14 mouse cellular contexts compared by ENCODE assay signal in the genomic region with DNA sequence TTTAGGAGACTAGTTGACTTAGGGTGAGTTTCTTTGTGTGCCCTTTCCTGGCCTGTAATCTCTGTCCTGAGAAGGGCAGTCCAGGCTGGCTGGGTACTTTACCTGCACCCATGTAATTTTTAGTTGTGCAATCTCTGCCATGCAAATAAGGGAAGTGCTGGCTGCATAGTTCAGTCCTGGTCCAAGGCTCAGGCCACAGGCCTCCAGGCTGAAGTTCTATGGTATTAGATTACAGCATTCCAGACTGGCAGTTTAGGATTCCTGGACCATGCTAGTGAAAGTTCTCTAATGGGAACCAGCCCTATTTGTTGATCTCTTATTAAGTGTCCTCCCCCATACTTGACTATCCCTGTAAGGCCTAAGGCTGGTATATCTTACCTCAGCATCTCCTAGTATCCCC.
DNase-seq lines count a peak whose midpoint lies in the region; ATAC-seq lines count a peak whose summit lies in the region.
"Had no signal": no experiment of that assay in that cellular context is flagged by ENCODE, and none has a peak within 500 bp of the region (broad histone marks: within the 10 kb centered on the region; RNA-seq: fewer than 3 reads in every experiment).

No protein-coding gene starts in this region.

- H3K4me3 ChIP-seq in hindbrain, embryonic 10.5 days: no peak overlapping the region
- H3K4me3 ChIP-seq in hindbrain, embryonic 11.5 days (ENCODE audit: low read depth, low read length): no peak overlapping the region
- H3K4me3 ChIP-seq: gastrocnemius, adult 2 months; midbrain, embryonic 12.5 days had no signal

- no peaks in the 10 kb centered on the region for H3K27me3 ChIP-seq in hindbrain, embryonic 10.5 days (ENCODE audit: insufficient read depth, poor library complexity, severe bottlenecking)
- no peaks in the 10 kb centered on the region for H3K27me3 ChIP-seq in hindbrain, embryonic 11.5 days (ENCODE audit: control insufficient read depth, insufficient read depth, low read length)
- H3K27me3 ChIP-seq: midbrain, embryonic 12.5 days had no signal

- H3K36me3 ChIP-seq in hindbrain, embryonic 10.5 days: peaks cover 15% of the 10 kb centered on the region; the same call in 1 of the 2 replicates
- H3K36me3 ChIP-seq in hindbrain, embryonic 11.5 days (ENCODE audit: control insufficient read depth, insufficient read depth, low read length): no peaks in the 10 kb centered on the region

- no peaks in the 10 kb centered on the region for H3K4me1 ChIP-seq in hindbrain, embryonic 10.5 days (replicated peaks)
- H3K4me1 ChIP-seq in hindbrain, embryonic 11.5 days (replicated peaks; ENCODE audit: control insufficient read depth, insufficient read depth, low read length): no peaks in the 10 kb centered on the region

- H3K27ac ChIP-seq in hindbrain, embryonic 10.5 days: no peak overlapping the region
- no peak overlapping the region for H3K27ac ChIP-seq in hindbrain, embryonic 11.5 days (ENCODE audit: low read depth, low read length)
- H3K27ac ChIP-seq: gastrocnemius, adult 2 months; midbrain, embryonic 12.5 days had no signal

- ATAC-seq in hindbrain, embryonic 11.5 days (ENCODE audit: low FRiP score): no peak
- no peak for ATAC-seq in frontal cortex, adult (ENCODE audit: low TSS enrichment)

- H3K4me2 ChIP-seq in hindbrain, embryonic 11.5 days (replicated peaks; ENCODE audit: low read depth, low read length): no peak overlapping the region
- H3K4me2 ChIP-seq: midbrain, embryonic 12.5 days had no signal

- no peak overlapping the region for H3K9ac ChIP-seq in hindbrain, embryonic 11.5 days (ENCODE audit: low read depth, low read length)
- H3K9ac ChIP-seq: midbrain, embryonic 12.5 days had no signal

- no peaks in the 10 kb centered on the region for H3K9me3 ChIP-seq in hindbrain, embryonic 10.5 days
- no peaks in the 10 kb centered on the region for H3K9me3 ChIP-seq in hindbrain, embryonic 11.5 days (ENCODE audit: control insufficient read depth, low read length)
- H3K9me3 ChIP-seq: midbrain, embryonic 12.5 days had no signal

- DNase-seq in hindbrain, embryonic 10.5 days (ENCODE audit: low spot score): peak; percentile 5
- no peak for DNase-seq in hindbrain, embryonic 11.5 days (ENCODE audit: low spot score)
- DNase-seq in 3134 (ENCODE audit: extremely low read depth, insufficient read length, low spot score): peak; percentile 39
- DNase-seq in embryo, embryonic 10 days (ENCODE audit: low spot score): peak; percentile 52
- DNase-seq in kidney, postnatal 14 days: peak; percentile 10
- no peak for DNase-seq in B cell, adult 2 months
- DNase-seq in frontal cortex, adult 2 months (ENCODE audit: extremely low spot score in 1 of 2, low spot score in 1 of 2): no peak
- DNase-seq: adrenal gland, postnatal 10 days; cerebellum, postnatal 25 days; gastrocnemius, adult 2 months; right cerebral cortex, adult 18-20 months; thymus, postnatal 25 days had no signal

Comparison
In these comparisons a context has a peak if more than half of its experiments do, and no peak if none do; other contexts are left out.
1. DNase-seq: peak in hindbrain, embryonic 10.5 days (single experiment), 3134 (single experiment), embryo, embryonic 10 days (single experiment) and kidney, postnatal 14 days (single experiment); none in hindbrain, embryonic 11.5 days (single experiment), B cell, adult 2 months (0 of 2) and frontal cortex, adult 2 months (0 of 2).